Mouse (Mus musculus): Measurements from ENCODE around the gene Eme1. TPM values are rescaled to one million over a fixed set of nuclear protein-coding genes. Genes with fewer than 3 reads are reported as not detected.

Gene Eme1
- polyA plus RNA-seq, 1 experiment = 2.8 TPM

- 50% methylated on average over 7 of the region's 7 CpGs for WGBS
- no peak overlapping the region for H3K4me3 ChIP-seq (ENCODE audit: low read depth, low read length)
- H3K4me1 ChIP-seq (ENCODE audit: control insufficient read depth, insufficient read depth, insufficient read length, low read length) = peaks cover 21% of the 10 kb centered on the region
- no peaks in the 10 kb centered on the region for H3K27me3 ChIP-seq (ENCODE audit: control insufficient read depth, insufficient read depth, low read length)
- TF ChIP-seq POLR2A (IDR thresholded peaks at IDR 0.05; ENCODE audit: low read depth, low read length) = no peak
- no peak for TF ChIP-seq CTCF (IDR thresholded peaks at IDR 0.05; ENCODE audit: extremely low read depth, insufficient read length, insufficient replicate concordance, low read depth, low read length)
- H3K36me3 ChIP-seq (ENCODE audit: control insufficient read depth, insufficient read depth, low read length) = no peaks in the 10 kb centered on the region
- H3K27ac ChIP-seq (ENCODE audit: insufficient read depth, low read depth, low read length) = peak overlapping the region; percentile 10; the same call in 1 of the 2 replicates
These were observed 57.4 kb downstream of the Eme1 start for GRCm38 (mm10) chr11:94596311-94596852.

Other genes starting within 250 kb of the Eme1 start
- 6.9 and 10.7 TPM in 2 replicates for gene Cacna1g, start 179.8 kb downstream of the Eme1 start, polyA plus RNA-seq (2012; rRNA removed)
- 0.09 TPM in 1 of 2 replicates, not detected in the other for gene Spata20, start 167.8 kb downstream of the Eme1 start, polyA plus RNA-seq (2012; rRNA removed)
- gene Epn3, start 154.0 kb downstream of the Eme1 start, polyA plus RNA-seq (2012; rRNA removed) = 2.6 and 9.9 TPM in 2 replicates
- 1.1 and 1.4 TPM in 2 replicates for gene Mycbpap, start 132.2 kb downstream of the Eme1 start, polyA plus RNA-seq (2012; rRNA removed)
- gene Rsad1, start 104.7 kb downstream of the Eme1 start, polyA plus RNA-seq (2012; rRNA removed) = 3.7 and 8.4 TPM in 2 replicates
- 0.91 and 13.9 TPM in 2 replicates for gene Chad, start 88.9 kb downstream of the Eme1 start, polyA plus RNA-seq (2012; rRNA removed)
- gene Acsf2, start 52.1 kb downstream of the Eme1 start, polyA plus RNA-seq (2012; rRNA removed) = 21.1 and 50.5 TPM in 2 replicates
- 88.1 and 169 TPM in 2 replicates for gene Lrrc59, start 24.2 kb downstream of the Eme1 start, polyA plus RNA-seq (2012; rRNA removed)
- 25.8 and 45.7 TPM in 2 replicates for gene Mrpl27, start 197 bp downstream of the Eme1 start, polyA plus RNA-seq (2012; rRNA removed)
- 12.2 and 27.0 TPM in 2 replicates for gene Xylt2, start 23.6 kb upstream of the Eme1 start, polyA plus RNA-seq (2012; rRNA removed)
- not detected in 2 replicates for gene Gm11541, start 50.5 kb upstream of the Eme1 start, polyA plus RNA-seq (2012; rRNA removed)
- gene Cdc34b, start 87.8 kb upstream of the Eme1 start, polyA plus RNA-seq (2012; rRNA removed) = 0.13 TPM in 1 of 2 replicates, not detected in the other
- 0.10 TPM in 1 of 2 replicates, not detected in the other for gene Tmem92, start 128.7 kb upstream of the Eme1 start, polyA plus RNA-seq (2012; rRNA removed)